Mouse (Mus musculus): ENCODE results near the gene Ccdc107. TPM values are rescaled to one million over a fixed set of nuclear protein-coding genes. Genes with fewer than 3 reads are reported as not detected.

The Ccdc107 gene
- polyA plus RNA-seq, 1 experiment from 2014 or later, result 109 TPM

- Histone ChIP-seq H3K36me3 (ENCODE audit: control insufficient read depth, insufficient read depth, low read length) (no peaks in the 10 kb centered on the region), H3K4me1 (replicated peaks; ENCODE audit: control insufficient read depth, insufficient read depth, low read length) (peaks cover 15% of the 10 kb centered on the region), H3K9ac (ENCODE audit: low read length) (no peak overlapping the region), H3K27me3 (replicated peaks; ENCODE audit: control insufficient read depth, insufficient read depth, low read length) (peaks cover 29% of the 10 kb centered on the region), H3K9me3 (ENCODE audit: control insufficient read depth, low read length) (no peaks in the 10 kb centered on the region), H3K4me2 (ENCODE audit: low read length) (no peak overlapping the region), H3K4me3 (ENCODE audit: low read depth, low read length) (no peak overlapping the region), H3K27ac (ENCODE audit: low read depth) (no peak overlapping the region)
- 18% methylated on average over 8 of the region's 8 CpGs for WGBS
- DNase-seq (ENCODE audit: low spot score), result no peak
- no peak for ATAC-seq (replicated peaks; ENCODE audit: low FRiP score, low TSS enrichment, low read depth)
Observed at GRCm38 (mm10) chr4:43457124-43457523, 35.6 kb upstream of the Ccdc107 start.

DNA sequence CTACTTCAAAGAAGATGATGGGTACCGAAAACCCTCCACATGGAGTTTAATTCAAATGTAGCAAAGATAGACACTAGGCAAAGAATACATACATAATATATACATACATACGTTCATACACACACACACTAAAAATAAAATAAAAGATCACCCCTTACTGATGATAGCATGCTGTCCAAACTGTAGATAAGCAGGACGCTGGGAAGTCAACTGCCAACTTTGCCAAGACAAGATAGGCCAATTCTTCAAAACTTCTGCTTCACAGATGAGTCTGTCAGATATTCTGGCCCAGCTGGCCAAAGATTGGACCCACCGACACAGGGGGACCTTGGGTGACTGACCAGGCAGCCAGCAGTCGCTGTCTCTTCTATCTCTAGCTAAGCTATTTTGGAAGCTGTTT lies 29.6 kb upstream of the Ccdc107 start:
- H3K4me3 ChIP-seq (ENCODE audit: low read depth, low read length), result no peak overlapping the region
- H3K36me3 ChIP-seq (ENCODE audit: control insufficient read depth, insufficient read depth, low read length), result no peaks in the 10 kb centered on the region
- H3K9ac ChIP-seq (ENCODE audit: low read length), result no peak overlapping the region
- DNase-seq (ENCODE audit: low spot score), result no peak
- WGBS, result 91% methylated on average over 5 of the region's 5 CpGs
- no peaks in the 10 kb centered on the region for H3K9me3 ChIP-seq (ENCODE audit: control insufficient read depth, low read length)
- H3K4me2 ChIP-seq (ENCODE audit: low read length), result no peak overlapping the region
- H3K4me1 ChIP-seq (replicated peaks; ENCODE audit: control insufficient read depth, insufficient read depth, low read length), result no peaks in the 10 kb centered on the region
- ATAC-seq (replicated peaks; ENCODE audit: low FRiP score, low TSS enrichment, low read depth), result no peak
- no peaks in the 10 kb centered on the region for H3K27me3 ChIP-seq (replicated peaks; ENCODE audit: control insufficient read depth, insufficient read depth, low read length)
- no peak overlapping the region for H3K27ac ChIP-seq (ENCODE audit: low read depth)

GRCm38 (mm10) chr4:43465935-43466334 lies 26.8 kb upstream of the Ccdc107 start:
- WGBS, result 83% methylated on average over 6 of the region's 6 CpGs
- H3K9ac ChIP-seq (ENCODE audit: low read length), result no peak overlapping the region
- H3K4me1 ChIP-seq (replicated peaks; ENCODE audit: control insufficient read depth, insufficient read depth, low read length), result no peaks in the 10 kb centered on the region
- H3K4me3 ChIP-seq (ENCODE audit: low read depth, low read length), result no peak overlapping the region
- no peaks in the 10 kb centered on the region for H3K9me3 ChIP-seq (ENCODE audit: control insufficient read depth, low read length)
- DNase-seq (ENCODE audit: low spot score) (no peak), ATAC-seq (replicated peaks; ENCODE audit: low FRiP score, low TSS enrichment, low read depth) (no peak)
- H3K27me3 ChIP-seq (replicated peaks; ENCODE audit: control insufficient read depth, insufficient read depth, low read length), result no peaks in the 10 kb centered on the region
- no peak overlapping the region for H3K4me2 ChIP-seq (ENCODE audit: low read length)
- no peak overlapping the region for H3K27ac ChIP-seq (ENCODE audit: low read depth)
- H3K36me3 ChIP-seq (ENCODE audit: control insufficient read depth, insufficient read depth, low read length), result no peaks in the 10 kb centered on the region

GRCm38 (mm10) chr4:43466872-43467271 lies 25.8 kb upstream of the Ccdc107 start:
- Histone ChIP-seq H3K27ac (ENCODE audit: low read depth) (no peak overlapping the region), H3K36me3 (ENCODE audit: control insufficient read depth, insufficient read depth, low read length) (no peaks in the 10 kb centered on the region), H3K4me2 (ENCODE audit: low read length) (no peak overlapping the region), H3K9ac (ENCODE audit: low read length) (no peak overlapping the region), H3K4me3 (ENCODE audit: low read depth, low read length) (no peak overlapping the region), H3K4me1 (replicated peaks; ENCODE audit: control insufficient read depth, insufficient read depth, low read length) (no peaks in the 10 kb centered on the region), H3K27me3 (replicated peaks; ENCODE audit: control insufficient read depth, insufficient read depth, low read length) (no peaks in the 10 kb centered on the region), H3K9me3 (ENCODE audit: control insufficient read depth, low read length) (no peaks in the 10 kb centered on the region)
- DNase-seq (ENCODE audit: low spot score) (no peak), ATAC-seq (replicated peaks; ENCODE audit: low FRiP score, low TSS enrichment, low read depth) (no peak)
- 88% methylated on average over 7 of the region's 7 CpGs for WGBS

DNA sequence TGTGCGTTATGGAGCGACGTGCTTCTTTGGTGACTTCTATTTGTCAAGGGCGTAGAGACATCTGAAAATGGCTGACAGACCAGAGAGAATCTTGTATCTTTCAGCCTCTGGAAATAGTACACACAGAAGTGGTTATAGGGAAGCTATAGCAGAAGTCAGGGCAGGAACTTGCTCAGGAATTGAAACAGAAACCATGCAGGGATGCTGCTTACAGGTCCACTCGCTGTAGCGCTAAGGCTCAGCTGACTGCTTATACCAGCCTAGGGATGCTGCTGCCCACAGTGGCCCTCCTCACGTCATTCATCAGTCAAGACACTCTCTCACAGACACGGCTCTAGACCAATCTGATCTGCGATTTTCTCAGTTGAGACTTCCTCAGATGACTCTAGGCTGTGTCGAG lies 22.4 kb upstream of the Ccdc107 start:
- ATAC-seq (replicated peaks; ENCODE audit: low FRiP score, low TSS enrichment, low read depth) (no peak), DNase-seq (ENCODE audit: low spot score) (no peak)
- Histone ChIP-seq H3K4me1 (replicated peaks; ENCODE audit: control insufficient read depth, insufficient read depth, low read length) (no peaks in the 10 kb centered on the region), H3K9me3 (ENCODE audit: control insufficient read depth, low read length) (no peaks in the 10 kb centered on the region), H3K27ac (ENCODE audit: low read depth) (no peak overlapping the region), H3K4me3 (ENCODE audit: low read depth, low read length) (no peak overlapping the region), H3K4me2 (ENCODE audit: low read length) (no peak overlapping the region), H3K36me3 (ENCODE audit: control insufficient read depth, insufficient read depth, low read length) (no peaks in the 10 kb centered on the region), H3K27me3 (replicated peaks; ENCODE audit: control insufficient read depth, insufficient read depth, low read length) (no peaks in the 10 kb centered on the region), H3K9ac (ENCODE audit: low read length) (no peak overlapping the region)
- WGBS, result 90% methylated on average over 10 of the region's 10 CpGs

DNA sequence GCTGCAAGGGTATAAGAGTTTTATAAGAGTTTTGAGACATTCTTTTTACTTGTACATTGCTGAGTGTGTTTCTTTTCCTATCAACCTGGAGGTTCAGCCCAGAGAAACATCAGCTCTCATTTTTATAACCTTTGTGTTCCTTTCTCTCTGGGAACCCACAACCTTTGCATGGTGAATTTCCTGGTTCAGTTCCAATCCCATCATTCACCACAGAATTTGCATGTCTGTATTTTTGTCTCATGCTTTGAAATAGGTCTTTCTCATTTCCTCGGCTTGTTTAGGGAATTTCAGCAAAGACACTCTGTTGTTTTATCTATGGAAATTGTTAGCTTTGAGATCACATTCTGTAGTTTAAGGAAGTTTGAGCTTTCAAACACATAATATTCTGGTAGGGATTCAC lies 19.1 kb upstream of the Ccdc107 start:
- H3K9me3 ChIP-seq (ENCODE audit: control insufficient read depth, low read length), result no peaks in the 10 kb centered on the region
- no peak overlapping the region for H3K27ac ChIP-seq (ENCODE audit: low read depth)
- no peaks in the 10 kb centered on the region for H3K27me3 ChIP-seq (replicated peaks; ENCODE audit: control insufficient read depth, insufficient read depth, low read length)
- H3K4me3 ChIP-seq (ENCODE audit: low read depth, low read length), result no peak overlapping the region
- ATAC-seq (replicated peaks; ENCODE audit: low FRiP score, low TSS enrichment, low read depth) (no peak), DNase-seq (ENCODE audit: low spot score) (no peak)
- 77% methylated on average over 1 of the region's 1 CpGs for WGBS
- no peak overlapping the region for H3K9ac ChIP-seq (ENCODE audit: low read length)
- H3K36me3 ChIP-seq (ENCODE audit: control insufficient read depth, insufficient read depth, low read length), result no peaks in the 10 kb centered on the region
- 0 out of 2 replicates have a peak, but pooled peaks cover 3% of the 10 kb centered on the region for H3K4me1 ChIP-seq (replicated peaks; ENCODE audit: control insufficient read depth, insufficient read depth, low read length)
- H3K4me2 ChIP-seq (ENCODE audit: low read length), result no peak overlapping the region

- ATAC-seq (replicated peaks; ENCODE audit: low FRiP score, low TSS enrichment, low read depth) (no peak), DNase-seq (ENCODE audit: low spot score) (no peak)
- H3K9ac ChIP-seq (ENCODE audit: low read length), result no peak overlapping the region
- H3K27me3 ChIP-seq (replicated peaks; ENCODE audit: control insufficient read depth, insufficient read depth, low read length), result no peaks in the 10 kb centered on the region
- H3K27ac ChIP-seq (ENCODE audit: low read depth), result no peak overlapping the region
- WGBS, result 77% methylated on average over 6 of the region's 6 CpGs
- H3K4me1 ChIP-seq (replicated peaks; ENCODE audit: control insufficient read depth, insufficient read depth, low read length), result peaks cover 3% of the 10 kb centered on the region; the same call in 1 of the 2 replicates
- no peaks in the 10 kb centered on the region for H3K36me3 ChIP-seq (ENCODE audit: control insufficient read depth, insufficient read depth, low read length)
- no peak overlapping the region for H3K4me3 ChIP-seq (ENCODE audit: low read depth, low read length)
- H3K9me3 ChIP-seq (ENCODE audit: control insufficient read depth, low read length), result no peaks in the 10 kb centered on the region
- H3K4me2 ChIP-seq (ENCODE audit: low read length), result no peak overlapping the region
Observed at GRCm38 (mm10) chr4:43476604-43477003, 16.1 kb upstream of the Ccdc107 start.

- Histone ChIP-seq H3K4me2 (ENCODE audit: low read length) (peak overlapping the region; percentile 47), H3K4me1 (replicated peaks; ENCODE audit: control insufficient read depth, insufficient read depth, low read length) (peaks cover 3% of the 10 kb centered on the region; the same call in 1 of the 2 replicates), H3K4me3 (ENCODE audit: low read depth, low read length) (peak overlapping the region; percentile 22; the same call in 1 of the 2 replicates), H3K27me3 (replicated peaks; ENCODE audit: control insufficient read depth, insufficient read depth, low read length) (no peaks in the 10 kb centered on the region), H3K9ac (ENCODE audit: low read length) (no peak overlapping the region), H3K9me3 (ENCODE audit: control insufficient read depth, low read length) (no peaks in the 10 kb centered on the region), H3K36me3 (ENCODE audit: control insufficient read depth, insufficient read depth, low read length) (no peaks in the 10 kb centered on the region), H3K27ac (ENCODE audit: low read depth) (peak overlapping the region; percentile 38; the same call in 1 of the 2 replicates)
- ATAC-seq (replicated peaks; ENCODE audit: low FRiP score, low TSS enrichment, low read depth) (peak; percentile 86), DNase-seq (ENCODE audit: low spot score) (peak; percentile 80)
- WGBS, result 22% methylated on average over 11 of the region's 11 CpGs
Observed at GRCm38 (mm10) chr4:43477857-43478533, 14.7 kb upstream of the Ccdc107 start.

DNA sequence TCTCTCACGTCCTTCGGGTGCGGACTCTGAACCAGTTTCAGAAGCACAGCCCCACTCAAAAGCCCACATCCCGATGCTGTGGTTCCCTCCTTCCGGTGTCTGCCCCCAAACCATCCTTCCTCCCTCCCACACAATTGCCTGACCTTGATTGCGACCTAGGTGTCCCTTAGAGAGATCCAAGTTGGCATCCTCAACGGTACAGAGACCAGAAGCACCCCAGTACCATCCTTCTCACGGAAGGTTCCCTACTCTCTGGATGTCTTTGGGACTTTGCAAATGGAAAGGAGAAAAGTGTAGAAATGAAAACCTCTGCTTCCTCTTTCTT lies 14.2 kb upstream of the Ccdc107 start:
- H3K27ac ChIP-seq (ENCODE audit: low read depth), result peak overlapping the region; percentile 38; the same call in 1 of the 2 replicates

More for the DNA sequence above, 14.2 kb upstream of the Ccdc107 start:
- Histone ChIP-seq H3K27me3 (replicated peaks; ENCODE audit: control insufficient read depth, insufficient read depth, low read length) (no peaks in the 10 kb centered on the region), H3K9ac (ENCODE audit: low read length) (no peak overlapping the region), H3K4me2 (ENCODE audit: low read length) (peak overlapping the region; percentile 47), H3K9me3 (ENCODE audit: control insufficient read depth, low read length) (no peaks in the 10 kb centered on the region), H3K36me3 (ENCODE audit: control insufficient read depth, insufficient read depth, low read length) (no peaks in the 10 kb centered on the region), H3K4me1 (replicated peaks; ENCODE audit: control insufficient read depth, insufficient read depth, low read length) (peaks cover 3% of the 10 kb centered on the region; the same call in 1 of the 2 replicates), H3K4me3 (ENCODE audit: low read depth, low read length) (peak overlapping the region; percentile 22; the same call in 1 of the 2 replicates)
- DNase-seq (ENCODE audit: low spot score) (no peak), ATAC-seq (replicated peaks; ENCODE audit: low FRiP score, low TSS enrichment, low read depth) (no peak)
- 43% methylated on average over 8 of the region's 8 CpGs for WGBS

Data from intestine, embryonic 14.5 days (tissue).